Mouse (Mus musculus) heart, adult 11 months (tissue): ENCODE measurements around the gene Tmem119.
"Not testable (repeated sequence)": the region's sequence is repeated elsewhere in the genome, so short reads cannot be mapped to it uniquely, and the experiment has no call there.

Experiments used
- DNase-seq: peaks from one replicate; pipeline ENCODE4 v3.0.0; 2022

Tmem119 gene

GRCm38 (mm10) chr5:113815638-113816152 is 15.4 kb upstream of the Tmem119 start:
- no peak for DNase-seq

GRCm38 (mm10) chr5:113815041-113815389 is 14.7 kb upstream of the Tmem119 start:
- no peak for DNase-seq

- no peak for DNase-seq
Observed at GRCm38 (mm10) chr5:113814111-113815040, 14.1 kb upstream of the Tmem119 start.

- no peak for DNase-seq
Observed at GRCm38 (mm10) chr5:113813608-113814007, 13.3 kb upstream of the Tmem119 start.

GRCm38 (mm10) chr5:113812638-113813037 is 12.3 kb upstream of the Tmem119 start:
- no peak for DNase-seq

- not testable (repeated sequence) for DNase-seq
Observed at GRCm38 (mm10) chr5:113811824-113812420, 11.6 kb upstream of the Tmem119 start.

GRCm38 (mm10) chr5:113810111-113810510 is 9.8 kb upstream of the Tmem119 start:
- DNase-seq: no peak

GRCm38 (mm10) chr5:113808177-113808576 is 7.9 kb upstream of the Tmem119 start:
- no peak for DNase-seq

GRCm38 (mm10) chr5:113807712-113808111 is 7.4 kb upstream of the Tmem119 start:
- DNase-seq: no peak

GRCm38 (mm10) chr5:113806414-113806813 is 6.1 kb upstream of the Tmem119 start:
- DNase-seq: no peak

- no peak for DNase-seq
Observed at GRCm38 (mm10) chr5:113805301-113805700, 5.0 kb upstream of the Tmem119 start.

GRCm38 (mm10) chr5:113804395-113804966 is 4.2 kb upstream of the Tmem119 start:
- peak; percentile 84 for DNase-seq

GRCm38 (mm10) chr5:113799691-113800090 is 625 bp downstream of the Tmem119 start:
- no peak for DNase-seq

- no peak for DNase-seq
Observed at GRCm38 (mm10) chr5:113798525-113798924, 1.8 kb downstream of the Tmem119 start.

GRCm38 (mm10) chr5:113797149-113797882 is 3.0 kb downstream of the Tmem119 start:
- no peak for DNase-seq

GRCm38 (mm10) chr5:113796401-113797148 is 3.7 kb downstream of the Tmem119 start:
- no peak for DNase-seq

GRCm38 (mm10) chr5:113791197-113792095 is 8.9 kb downstream of the Tmem119 start:
- DNase-seq: no peak

GRCm38 (mm10) chr5:113790453-113791196 is 9.7 kb downstream of the Tmem119 start:
- DNase-seq: no peak

GRCm38 (mm10) chr5:113789075-113789788 is 11.1 kb downstream of the Tmem119 start:
- DNase-seq: no peak

- no peak for DNase-seq
Observed at GRCm38 (mm10) chr5:113788645-113789044, 11.7 kb downstream of the Tmem119 start.
